Mouse (Mus musculus) limb, embryonic 15.5 days (tissue): ENCODE data around the gene Urm1. TPM values are rescaled to one million over a fixed set of nuclear protein-coding genes. Genes with fewer than 3 reads are reported as not detected.

ENCODE experiments used
- ATAC-seq: fragments of 200-750 bp; cut with Nextera tagmentation; 2 replicates; pipeline ENCODE4 v1.8.0; 2017; ENCODE audit warnings: low read depth, moderate TSS enrichment; ENCODE audit not compliant: insufficient number of reproducible peaks, low FRiP score, low TSS enrichment
- H3K27ac ChIP-seq: fragments of 300-500 bp; sonication (generic); 2 replicates; pipeline ENCODE4 v1.5.1; 2015; ENCODE audit warnings: moderate library complexity, mild to moderate bottlenecking, inconsistent platforms
- H3K27me3 ChIP-seq: fragments of 300-500 bp; sonication (generic); 2 replicates; pipeline ENCODE4 v1.6.1; 2015; ENCODE audit warnings: inconsistent platforms
- H3K36me3 ChIP-seq: fragments of 300-500 bp; sonication (generic); 2 replicates; pipeline ENCODE4 v1.6.1; 2015; ENCODE audit warnings: inconsistent platforms
- H3K4me1 ChIP-seq: fragments of 300-500 bp; sonication (generic); 2 replicates; pipeline ENCODE4 v1.6.1; 2015; ENCODE audit warnings: inconsistent platforms
- H3K4me2 ChIP-seq: fragments of 300-500 bp; sonication (generic); 2 replicates; pipeline ENCODE4 v1.6.1; 2015; ENCODE audit warnings: mild to moderate bottlenecking, inconsistent platforms
- H3K4me3 ChIP-seq: fragments of 300-500 bp; sonication (generic); 2 replicates; pipeline ENCODE4 v1.5.1; 2015; ENCODE audit warnings: mild to moderate bottlenecking, inconsistent platforms
- H3K9ac ChIP-seq: fragments of 300-500 bp; sonication (generic); 2 replicates; pipeline ENCODE4 v1.6.1; 2015; ENCODE audit warnings: inconsistent platforms
- H3K9me3 ChIP-seq: fragments of 300-500 bp; sonication (generic); 2 replicates; pipeline ENCODE4 v1.6.1; 2016; ENCODE audit warnings: inconsistent platforms
- WGBS: fragments of 180-500 bp; shearing (Covaris S2); methylation state at CpG from one replicate; pipeline ENCODE4 v1.1.7; 2015; 5-methylcytosine and 5-hydroxymethylcytosine counted together
- polyA plus RNA-seq: library from polyadenylated mRNA; unstranded; fragments of >200 nt; fragmentation: Nextera tagmentation; extraction: Ambion mirVana; gene quantifications from 2 replicates; pipeline ENCODE4 v1.2.1, GENCODE M21; 2015

Gene Urm1
- polyA plus RNA-seq, 1 experiment from 2014 or later, result 24.4 TPM

DNA sequence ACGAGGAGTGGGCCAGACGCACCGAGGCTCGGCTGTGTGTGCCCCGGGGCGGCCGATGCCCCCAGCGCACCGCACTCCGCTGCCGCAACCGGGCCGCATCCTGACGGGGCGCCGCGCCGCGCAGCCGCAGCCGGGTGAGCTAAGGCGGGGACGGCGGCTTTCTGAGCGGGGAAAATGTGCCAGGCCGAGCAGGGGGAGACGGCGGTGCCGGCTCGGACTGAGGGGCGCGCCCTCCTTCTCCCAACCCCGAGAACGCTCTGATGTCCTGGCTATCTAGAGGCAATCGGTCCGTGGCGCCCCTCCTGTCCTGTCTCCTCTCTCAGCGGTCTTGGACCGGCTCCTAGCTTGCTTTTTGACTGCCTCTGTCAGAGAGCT, 17.1 kb upstream of the Urm1 start:
- Histone ChIP-seq H3K27ac (peak overlapping the region; percentile 81), H3K4me1 (peaks cover 14% of the 10 kb centered on the region), H3K36me3 (peaks cover 37% of the 10 kb centered on the region), H3K4me3 (peak overlapping the region; percentile 89), H3K27me3 (no peaks in the 10 kb centered on the region), H3K9ac (peak overlapping the region; percentile 85), H3K4me2 (peak overlapping the region; percentile 76), H3K9me3 (no peaks in the 10 kb centered on the region)
- ATAC-seq, result peak; percentile 73; the same call in 1 of the 2 replicates
- under 1% methylated on average over 37 of the region's 39 CpGs for WGBS

DNA sequence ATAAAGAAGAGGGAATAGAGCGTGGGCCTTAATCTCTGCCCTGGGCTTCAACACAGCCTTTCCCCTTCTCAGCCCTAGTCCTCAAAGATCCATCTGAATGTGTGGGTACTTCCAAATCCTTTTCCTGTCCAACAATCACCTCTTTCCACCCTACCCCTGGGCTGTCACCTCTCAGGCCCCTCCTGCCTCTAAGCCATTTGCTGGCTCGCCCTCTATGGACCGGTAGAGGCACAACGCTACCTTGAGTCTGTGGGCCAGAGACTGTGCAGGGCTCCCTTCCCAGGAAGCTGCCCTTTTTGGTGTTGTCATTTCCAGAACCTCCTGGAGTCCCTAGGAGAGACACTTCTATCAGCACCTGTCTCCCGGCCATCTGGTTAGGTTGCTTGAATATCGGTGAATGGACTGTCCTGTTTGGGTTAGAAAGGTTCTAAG, 16.5 kb upstream of the Urm1 start:
- Histone ChIP-seq H3K9me3 (no peaks in the 10 kb centered on the region), H3K36me3 (peaks cover 43% of the 10 kb centered on the region), H3K4me1 (peaks cover 14% of the 10 kb centered on the region), H3K4me2 (peak overlapping the region; percentile 76), H3K27me3 (no peaks in the 10 kb centered on the region), H3K4me3 (peak overlapping the region; percentile 89), H3K9ac (peak overlapping the region; percentile 85), H3K27ac (peak overlapping the region; percentile 81; the same call in 1 of the 2 replicates)
- ATAC-seq, result no peak
- 20% methylated on average over 6 of the region's 6 CpGs for WGBS

DNA sequence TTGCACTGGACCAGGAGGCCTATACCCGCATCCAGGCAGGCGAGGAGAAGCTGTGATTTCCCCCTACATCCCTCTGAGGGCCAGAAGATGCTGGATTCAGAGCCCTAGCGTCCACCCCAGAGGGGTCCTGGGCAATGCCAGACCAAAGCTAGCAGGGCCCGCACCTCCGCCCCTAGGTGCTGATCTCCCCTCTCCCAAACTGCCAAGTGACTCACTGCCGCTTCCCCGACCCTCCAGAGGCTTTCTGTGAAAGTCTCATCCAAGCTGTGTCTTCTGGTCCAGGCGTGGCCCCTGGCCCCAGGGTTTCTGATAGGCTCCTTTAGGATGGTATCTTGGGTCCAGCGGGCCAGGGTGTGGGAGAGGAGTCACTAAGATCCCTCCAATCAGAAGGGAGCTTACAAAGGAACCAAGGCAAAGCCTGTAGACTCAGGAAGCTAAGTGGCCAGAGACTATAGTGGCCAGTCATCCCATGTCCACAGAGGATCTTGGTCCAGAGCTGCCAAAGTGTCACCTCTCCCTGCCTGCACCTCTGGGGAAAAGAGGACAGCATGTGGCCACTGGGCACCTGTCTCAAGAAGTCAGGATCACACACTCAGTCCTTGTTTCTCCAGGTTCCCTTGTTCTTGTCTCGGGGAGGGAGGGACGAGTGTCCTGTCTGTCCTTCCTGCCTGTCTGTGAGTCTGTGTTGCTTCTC, 4.0 kb upstream of the Urm1 start:
- no peaks in the 10 kb centered on the region for H3K9me3 ChIP-seq
- 73% methylated on average over 11 of the region's 11 CpGs for WGBS
- H3K36me3 ChIP-seq, result peaks cover 61% of the 10 kb centered on the region
- H3K27me3 ChIP-seq, result no peaks in the 10 kb centered on the region
- no peak for ATAC-seq
- H3K4me3 ChIP-seq, result no peak overlapping the region
- H3K9ac ChIP-seq, result no peak overlapping the region
- H3K27ac ChIP-seq, result no peak overlapping the region
- peaks cover 12% of the 10 kb centered on the region for H3K4me1 ChIP-seq
- H3K4me2 ChIP-seq, result no peak overlapping the region

DNA sequence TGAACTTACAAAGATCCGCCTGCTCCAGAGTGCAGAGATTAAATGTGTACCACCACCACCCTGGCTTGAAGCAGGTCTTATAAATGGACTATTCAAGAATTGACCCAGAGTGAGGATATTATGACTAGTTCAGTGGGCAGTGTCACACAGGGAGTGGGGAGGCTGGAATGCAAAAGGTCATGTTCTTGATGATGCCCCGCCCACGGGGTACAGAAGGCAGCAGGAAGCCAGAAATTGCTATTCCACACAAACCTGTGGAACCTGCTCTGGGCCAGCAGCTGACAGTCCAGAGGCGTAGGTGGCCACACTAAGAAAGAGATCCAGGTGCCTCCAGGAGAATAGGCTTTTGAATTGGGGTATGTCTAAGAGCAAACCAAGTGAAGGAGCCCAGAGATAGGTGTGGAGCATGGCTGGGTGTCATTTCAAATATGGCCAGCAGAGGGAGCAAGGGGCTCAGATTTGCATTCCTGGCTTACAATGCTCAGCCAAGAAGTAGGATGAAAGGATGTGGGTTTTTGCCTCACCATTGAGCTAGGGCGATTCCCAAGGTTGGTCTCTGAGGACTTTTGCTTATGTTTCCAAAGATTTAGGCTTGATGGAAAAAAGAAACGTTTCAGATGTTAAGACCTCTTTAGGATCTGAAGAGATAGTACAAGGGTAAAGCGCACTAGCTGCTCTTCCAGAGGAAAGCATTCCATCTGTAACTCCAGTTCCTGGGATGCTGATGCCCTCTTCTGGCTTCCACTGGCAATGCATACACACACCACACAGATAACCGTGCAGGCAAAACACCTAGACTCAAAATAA, 2.2 kb upstream of the Urm1 start:
- ATAC-seq, result peak; percentile 74; the same call in 1 of the 2 replicates
- no peak overlapping the region for H3K9ac ChIP-seq
- no peaks in the 10 kb centered on the region for H3K27me3 ChIP-seq
- H3K4me1 ChIP-seq, result peaks cover 15% of the 10 kb centered on the region
- no peaks in the 10 kb centered on the region for H3K9me3 ChIP-seq
- WGBS, result 31% methylated on average over 8 of the region's 8 CpGs
- peak overlapping the region; percentile 8; the same call in 1 of the 2 replicates for H3K4me3 ChIP-seq
- H3K4me2 ChIP-seq, result no peak overlapping the region
- H3K27ac ChIP-seq, result peak overlapping the region; percentile 72; the same call in 1 of the 2 replicates
- peaks cover 43% of the 10 kb centered on the region for H3K36me3 ChIP-seq

DNA sequence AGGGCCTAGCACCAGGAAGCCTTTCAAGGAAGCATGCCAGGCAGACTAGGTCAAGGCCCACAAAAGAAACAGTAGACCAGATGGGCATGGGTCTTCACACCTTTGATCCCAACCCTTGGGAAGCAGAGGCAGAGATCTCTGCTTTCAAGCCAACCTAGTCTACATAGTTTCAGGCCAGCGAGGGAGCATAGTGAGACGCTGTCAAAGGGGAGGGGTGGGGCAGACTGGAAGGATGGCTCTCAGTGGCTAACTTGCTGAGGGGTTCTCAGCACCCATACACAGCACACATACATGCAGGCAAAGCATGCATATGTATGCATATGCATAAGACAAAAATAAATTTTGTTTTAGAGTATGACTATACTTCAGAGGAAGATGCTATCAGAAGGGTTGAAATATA, 512 bp upstream of the Urm1 start:
- H3K36me3 ChIP-seq, result peaks cover 26% of the 10 kb centered on the region
- H3K27me3 ChIP-seq, result no peaks in the 10 kb centered on the region
- no peak for ATAC-seq
- H3K4me2 ChIP-seq, result peak overlapping the region; percentile 79; the same call in 1 of the 2 replicates
- no peaks in the 10 kb centered on the region for H3K9me3 ChIP-seq
- no peak overlapping the region for H3K4me3 ChIP-seq
- no peak overlapping the region for H3K9ac ChIP-seq
- 11% methylated on average over 2 of the region's 2 CpGs for WGBS
- no peak overlapping the region for H3K27ac ChIP-seq
- peaks cover 15% of the 10 kb centered on the region for H3K4me1 ChIP-seq

DNA sequence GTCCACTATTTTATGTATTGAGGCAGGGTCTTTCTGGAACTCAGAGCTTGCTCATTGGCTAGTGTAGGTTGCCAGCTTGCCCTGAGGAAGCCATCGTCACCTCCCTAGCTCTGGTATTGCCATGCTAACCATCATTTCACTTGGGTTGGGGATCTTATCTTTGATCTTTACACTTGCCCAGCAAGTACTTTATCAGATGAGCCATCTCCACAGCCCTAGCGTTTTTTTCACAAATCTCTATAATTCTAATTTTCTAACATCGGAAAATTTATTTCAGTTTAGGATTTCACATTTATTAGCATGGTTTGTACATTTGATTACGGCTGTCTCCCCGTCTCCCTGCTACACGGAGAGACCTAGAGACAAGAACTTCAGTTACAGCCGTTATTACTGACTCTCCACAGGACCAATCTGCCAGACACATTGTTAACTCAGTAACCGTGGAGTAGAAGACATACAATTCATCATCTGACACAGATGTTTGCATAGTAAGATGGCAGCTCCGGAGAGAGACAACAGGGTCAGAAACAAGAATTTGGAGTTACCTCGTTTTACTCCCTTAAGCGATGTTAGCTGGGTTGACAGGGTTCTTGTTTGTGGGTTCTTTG, 6.5 kb downstream of the Urm1 start:
- Histone ChIP-seq H3K4me1 (peaks cover 15% of the 10 kb centered on the region), H3K4me2 (peak overlapping the region; percentile 77), H3K36me3 (no peaks in the 10 kb centered on the region), H3K27me3 (no peaks in the 10 kb centered on the region), H3K9ac (peak overlapping the region; percentile 66), H3K9me3 (no peaks in the 10 kb centered on the region), H3K27ac (peak overlapping the region; percentile 95), H3K4me3 (peak overlapping the region; percentile 95)
- no peak for ATAC-seq
- WGBS, result 9% methylated on average over 11 of the region's 11 CpGs

DNA sequence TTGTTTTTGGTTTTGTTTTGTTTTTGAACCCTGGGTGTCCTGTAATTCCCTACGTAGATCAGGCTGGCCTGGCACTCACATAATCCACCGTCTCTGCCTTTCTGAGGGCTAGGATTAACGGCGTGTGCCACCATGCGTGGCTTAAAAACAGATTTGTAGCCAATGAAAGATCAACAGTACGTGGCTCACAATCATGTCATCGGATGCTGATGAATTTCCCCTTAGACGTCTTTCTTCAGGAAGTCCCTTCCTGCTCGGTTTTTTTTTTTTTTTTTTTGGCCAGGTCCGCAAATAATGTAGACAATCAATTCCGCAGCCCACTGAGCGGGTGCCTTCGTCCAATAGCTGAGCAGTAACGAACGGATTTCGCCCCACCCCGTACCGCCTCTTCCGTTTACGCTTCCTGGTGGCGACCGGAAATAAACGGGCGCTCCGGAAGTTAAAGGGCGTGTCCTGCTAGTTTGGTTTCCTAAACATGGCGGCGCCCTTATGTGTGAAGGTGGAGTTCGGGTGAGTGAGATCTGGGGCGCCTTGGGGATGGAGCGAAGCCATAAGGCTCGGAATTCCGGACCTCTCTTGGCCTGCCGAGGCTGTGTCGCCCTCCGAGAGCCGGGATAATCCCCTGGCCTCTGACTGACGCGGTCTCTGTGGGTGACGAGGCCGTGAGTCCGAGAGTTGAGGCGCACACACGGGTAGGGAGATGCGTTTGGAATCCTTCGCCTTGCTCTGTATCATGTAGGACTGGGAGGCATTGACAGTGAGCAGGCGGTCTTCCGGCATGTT, 7.2 kb downstream of the Urm1 start:
- peak overlapping the region; percentile 85 for H3K9ac ChIP-seq
- no peaks in the 10 kb centered on the region for H3K36me3 ChIP-seq
- peaks cover 15% of the 10 kb centered on the region for H3K4me1 ChIP-seq
- H3K27me3 ChIP-seq, result no peaks in the 10 kb centered on the region
- H3K9me3 ChIP-seq, result no peaks in the 10 kb centered on the region
- H3K27ac ChIP-seq, result peak overlapping the region; percentile 95
- peak; percentile 95 for ATAC-seq
- peak overlapping the region; percentile 77 for H3K4me2 ChIP-seq
- peak overlapping the region; percentile 95 for H3K4me3 ChIP-seq
- WGBS, result under 1% methylated on average over 48 of the region's 48 CpGs

DNA sequence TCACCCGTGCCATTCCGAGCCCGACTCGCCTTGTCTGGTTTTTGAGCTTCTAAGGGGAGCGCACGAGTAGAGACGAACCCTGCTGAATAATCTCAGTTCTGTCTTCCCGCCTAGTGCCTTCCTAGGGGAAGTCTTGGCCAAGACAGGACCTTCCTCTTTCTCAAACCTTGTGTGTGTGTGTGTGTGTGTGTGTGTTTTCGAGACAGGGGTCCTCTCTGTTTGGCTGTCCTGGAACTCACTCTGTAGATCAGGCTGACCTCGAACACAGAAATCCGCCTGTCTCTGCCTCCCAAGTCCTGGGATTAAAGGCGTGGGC, 7.8 kb downstream of the Urm1 start:
- H3K27ac ChIP-seq, result peak overlapping the region; percentile 95; the same call in 1 of the 2 replicates
- peaks cover 2% of the 10 kb centered on the region; the same call in 1 of the 2 replicates for H3K36me3 ChIP-seq
- no peaks in the 10 kb centered on the region for H3K9me3 ChIP-seq
- no peak for ATAC-seq
- H3K4me1 ChIP-seq, result peaks cover 15% of the 10 kb centered on the region
- peak overlapping the region; percentile 85 for H3K9ac ChIP-seq
- peak overlapping the region; percentile 77 for H3K4me2 ChIP-seq
- H3K27me3 ChIP-seq, result no peaks in the 10 kb centered on the region
- H3K4me3 ChIP-seq, result peak overlapping the region; percentile 95
- 2% methylated on average over 12 of the region's 12 CpGs for WGBS

DNA sequence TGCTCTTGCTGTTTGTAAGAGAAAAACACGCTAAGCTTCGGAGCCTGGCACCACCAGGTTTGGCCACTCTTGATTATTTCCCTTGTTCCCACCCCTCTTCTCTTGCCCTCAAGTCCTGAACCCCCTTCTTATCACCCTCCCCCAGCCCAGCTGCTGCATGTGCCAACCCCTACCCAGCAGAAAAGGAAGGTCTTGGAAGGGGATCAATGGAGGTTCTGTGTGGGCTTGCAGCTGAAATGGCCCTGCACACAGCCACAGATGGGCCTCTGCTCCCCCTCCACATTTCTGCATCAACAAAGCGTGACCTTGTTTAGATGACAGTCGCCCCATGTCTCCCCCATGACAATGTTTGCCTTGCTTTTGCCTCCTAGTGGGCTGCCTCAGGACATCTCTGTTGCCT, 11.2 kb downstream of the Urm1 start:
- WGBS, result 96% methylated on average over 4 of the region's 4 CpGs
- no peaks in the 10 kb centered on the region for H3K27me3 ChIP-seq
- H3K4me3 ChIP-seq, result no peak overlapping the region
- no peak overlapping the region for H3K4me2 ChIP-seq
- H3K4me1 ChIP-seq, result peaks cover 13% of the 10 kb centered on the region
- no peaks in the 10 kb centered on the region for H3K9me3 ChIP-seq
- no peak overlapping the region for H3K27ac ChIP-seq
- ATAC-seq, result no peak
- peaks cover 31% of the 10 kb centered on the region for H3K36me3 ChIP-seq
- no peak overlapping the region for H3K9ac ChIP-seq

DNA sequence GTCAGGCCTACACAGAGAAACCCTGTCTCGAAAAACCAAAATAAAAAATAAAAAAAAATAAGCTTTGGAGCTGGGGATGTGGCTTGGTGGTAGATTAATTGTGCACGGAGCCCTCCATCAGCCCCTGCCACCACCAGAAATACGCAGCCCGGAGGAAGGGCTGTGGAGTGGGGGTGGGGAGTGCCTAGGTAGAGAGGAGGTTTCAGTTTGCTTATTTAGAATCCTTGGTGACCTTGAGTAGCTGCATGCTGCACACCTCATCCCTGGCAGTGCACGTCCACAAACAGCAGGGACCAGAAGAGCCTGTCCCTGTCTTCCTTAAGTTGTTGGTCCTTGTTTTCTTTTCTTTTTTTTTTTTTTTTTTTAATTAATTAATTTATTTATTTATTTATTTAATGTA, 13.9 kb downstream of the Urm1 start:
- Histone ChIP-seq H3K27me3 (no peaks in the 10 kb centered on the region), H3K4me3 (no peak overlapping the region), H3K4me2 (no peak overlapping the region), H3K4me1 (no peaks in the 10 kb centered on the region; the same call in 1 of the 2 replicates), H3K27ac (no peak overlapping the region), H3K9ac (no peak overlapping the region), H3K36me3 (peaks cover 45% of the 10 kb centered on the region), H3K9me3 (no peaks in the 10 kb centered on the region)
- no peak for ATAC-seq
- WGBS, result 94% methylated on average over 5 of the region's 5 CpGs

DNA sequence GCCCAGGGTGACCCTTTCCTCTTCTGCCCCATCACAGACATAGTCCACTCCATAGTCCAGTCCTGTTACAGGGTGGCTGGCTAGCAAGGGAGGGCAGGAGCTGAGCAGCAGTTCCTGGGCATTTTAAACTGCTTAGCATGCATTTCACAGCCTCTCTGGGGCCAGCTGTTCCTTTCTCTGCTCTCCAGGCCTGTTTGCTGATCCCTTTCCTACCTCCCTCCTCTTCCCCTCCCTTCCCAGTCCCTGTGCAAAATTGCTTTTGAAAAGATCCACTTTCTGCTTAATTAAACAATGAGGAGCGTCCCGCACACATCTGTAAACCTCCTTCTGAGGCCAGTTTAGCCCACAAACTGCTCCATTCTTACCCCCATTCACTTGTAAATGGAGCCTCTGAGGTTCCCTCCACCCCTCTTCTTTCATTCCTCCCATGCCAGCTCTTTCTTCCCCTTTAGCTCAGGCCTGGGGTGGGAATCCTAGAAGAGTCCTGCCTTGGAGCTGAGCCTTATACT, 15.6 kb downstream of the Urm1 start:
- 69% methylated on average over 2 of the region's 2 CpGs for WGBS
- Histone ChIP-seq H3K4me1 (no peaks in the 10 kb centered on the region), H3K27me3 (no peaks in the 10 kb centered on the region), H3K4me2 (no peak overlapping the region), H3K36me3 (peaks cover 59% of the 10 kb centered on the region), H3K9ac (no peak overlapping the region), H3K4me3 (no peak overlapping the region), H3K9me3 (no peaks in the 10 kb centered on the region), H3K27ac (no peak overlapping the region)
- ATAC-seq, result no peak
